11 mouse cellular contexts compared by ENCODE assay signal in genomic region chr5:121895117-121895756, GRCm38 (mm10). TPM values are rescaled to one million over a fixed set of nuclear protein-coding genes. Genes with fewer than 3 reads are reported as not detected.
DNase-seq lines count a peak whose midpoint lies in the region; ATAC-seq and TF ChIP-seq lines count a peak whose summit lies in the region.
"Had no signal": no experiment of that assay in that cellular context is flagged by ENCODE, and none has a peak within 500 bp of the region (broad histone marks: within the 10 kb centered on the region; RNA-seq: fewer than 3 reads in every experiment).

No protein-coding gene starts in this region.

- no peak overlapping the region for H3K4me2 ChIP-seq in lung, embryonic 14.5 days
- H3K4me2 ChIP-seq in hindbrain, embryonic 11.5 days (replicated peaks; ENCODE audit: low read depth, low read length): no peak overlapping the region
- no peak overlapping the region for H3K4me2 ChIP-seq in midbrain, embryonic 16.5 days (ENCODE audit: low read length)
- H3K4me2 ChIP-seq: stomach, embryonic 15.5 days had no signal

- H3K9me3 ChIP-seq in lung, embryonic 14.5 days (ENCODE audit: low read depth, low read length): no peaks in the 10 kb centered on the region
- no peaks in the 10 kb centered on the region for H3K9me3 ChIP-seq in hindbrain, embryonic 11.5 days (ENCODE audit: control insufficient read depth, low read length)
- no peaks in the 10 kb centered on the region for H3K9me3 ChIP-seq in midbrain, embryonic 16.5 days (replicated peaks; ENCODE audit: control insufficient read depth, low read length, poor library complexity, severe bottlenecking)
- H3K9me3 ChIP-seq: megakaryocyte, embryonic 14.5 days; stomach, embryonic 15.5 days had no signal

- no peak overlapping the region for H3K4me3 ChIP-seq in lung, embryonic 14.5 days (ENCODE audit: low read depth, low read length)
- H3K4me3 ChIP-seq in hindbrain, embryonic 11.5 days (ENCODE audit: low read depth, low read length): no peak overlapping the region
- H3K4me3 ChIP-seq in midbrain, embryonic 16.5 days (ENCODE audit: low read depth, low read length): no peak overlapping the region
- H3K4me3 ChIP-seq: megakaryocyte, embryonic 14.5 days; stomach, embryonic 15.5 days had no signal

- ATAC-seq in lung, embryonic 14.5 days (ENCODE audit: insufficient read depth): no peak
- ATAC-seq in hindbrain, embryonic 11.5 days (ENCODE audit: low FRiP score): no peak
- ATAC-seq in midbrain, embryonic 16.5 days: no peak

- H3K27ac ChIP-seq in lung, embryonic 14.5 days (ENCODE audit: low read depth): no peak overlapping the region
- no peak overlapping the region for H3K27ac ChIP-seq in hindbrain, embryonic 11.5 days (ENCODE audit: low read depth, low read length)
- 0 out of 2 replicates have a peak overlapping the region, but pooled peaks have one; percentile 31 for H3K27ac ChIP-seq in midbrain, embryonic 16.5 days (ENCODE audit: low read length)
- H3K27ac ChIP-seq: stomach, embryonic 15.5 days had no signal

- no peak overlapping the region for H3K9ac ChIP-seq in lung, embryonic 14.5 days
- no peak overlapping the region for H3K9ac ChIP-seq in hindbrain, embryonic 11.5 days (ENCODE audit: low read depth, low read length)
- H3K9ac ChIP-seq in midbrain, embryonic 16.5 days (ENCODE audit: low read depth, low read length): no peak overlapping the region
- H3K9ac ChIP-seq: stomach, embryonic 15.5 days had no signal

- H3K36me3 ChIP-seq in lung, embryonic 14.5 days (ENCODE audit: insufficient read depth): no peaks in the 10 kb centered on the region
- no peaks in the 10 kb centered on the region for H3K36me3 ChIP-seq in hindbrain, embryonic 11.5 days (ENCODE audit: control insufficient read depth, insufficient read depth, low read length)
- no peaks in the 10 kb centered on the region for H3K36me3 ChIP-seq in midbrain, embryonic 16.5 days (ENCODE audit: control insufficient read depth, insufficient read depth, low read length)
- H3K36me3 ChIP-seq: stomach, embryonic 15.5 days had no signal

- TF ChIP-seq CTCF in lung, embryonic 14.5 days (IDR thresholded peaks at IDR 0.05; ENCODE audit: low read depth): no peak

- H3K4me1 ChIP-seq in lung, embryonic 14.5 days (ENCODE audit: insufficient read depth): no peaks in the 10 kb centered on the region
- H3K4me1 ChIP-seq in hindbrain, embryonic 11.5 days (replicated peaks; ENCODE audit: control insufficient read depth, insufficient read depth, low read length): 0 out of 2 replicates have a peak, but pooled peaks cover 2% of the 10 kb centered on the region
- H3K4me1 ChIP-seq in midbrain, embryonic 16.5 days (ENCODE audit: control insufficient read depth, insufficient read depth, low read length): peaks cover 8% of the 10 kb centered on the region
- H3K4me1 ChIP-seq: stomach, embryonic 15.5 days had no signal

- DNase-seq in adrenal gland, postnatal 25 days: peak; percentile 37
- no peak for DNase-seq in adrenal gland, postnatal 10 days
- peak; percentile 24 for DNase-seq in lung, embryonic 14.5 days
- DNase-seq in lung, postnatal 14 days: no peak
- peak; percentile 10 for DNase-seq in hindbrain, embryonic 11.5 days (ENCODE audit: low spot score)
- no peak for DNase-seq in urinary bladder, adult 18-20 months (ENCODE audit: low spot score in 2 of 2)
- DNase-seq in ovary, adult 18-20 months (ENCODE audit: low spot score): no peak
- DNase-seq: liver had no signal

- H3K27me3 ChIP-seq in lung, embryonic 14.5 days (ENCODE audit: insufficient read depth, low read length): no peaks in the 10 kb centered on the region
- no peaks in the 10 kb centered on the region for H3K27me3 ChIP-seq in hindbrain, embryonic 11.5 days (ENCODE audit: control insufficient read depth, insufficient read depth, low read length)
- no peaks in the 10 kb centered on the region for H3K27me3 ChIP-seq in midbrain, embryonic 16.5 days (ENCODE audit: control insufficient read depth, insufficient read depth, low read depth, low read length)
- H3K27me3 ChIP-seq: stomach, embryonic 15.5 days had no signal

- 42% methylated on average over 24 of the region's 24 CpGs for WGBS in lung, embryonic 14.5 days
- WGBS in hindbrain, embryonic 11.5 days: 63% methylated on average over 24 of the region's 24 CpGs
- WGBS in midbrain, embryonic 16.5 days: 41% methylated on average over 24 of the region's 24 CpGs

RNA-seq across cellular contexts. Expression of gene Pheta1, which starts 46.5 kb away (rescaled TPM):
- total RNA-seq in adrenal gland, postnatal 25 days (2021): 6.2 and 8.8 TPM in 2 replicates
- 10 to 100 TPM; 10.1 to 10.6 TPM for total RNA-seq in adrenal gland, postnatal 10 days (2021)
- polyA plus RNA-seq in lung, embryonic 14.5 days (2014; fragmentation: Nextera tagmentation; extraction: Ambion mirVana): 22.2 TPM in 2 replicates
- 27.0 and 29.3 TPM in 2 replicates for polyA plus RNA-seq in hindbrain, embryonic 11.5 days (2014; fragmentation: Nextera tagmentation; extraction: Ambion mirVana)
- polyA plus RNA-seq in midbrain, embryonic 16.5 days (2015; fragmentation: Nextera tagmentation; extraction: Ambion mirVana): 43.4 and 51.3 TPM in 2 replicates

RNA-seq across cellular contexts. Expression of gene Sh2b3, which starts 57.8 kb away (rescaled TPM):
- total RNA-seq in adrenal gland, postnatal 25 days (2021): 36.4 and 46.0 TPM in 2 replicates
- 10 to 100 TPM; 37.0 to 41.7 TPM for total RNA-seq in adrenal gland, postnatal 10 days (2021)
- polyA plus RNA-seq in lung, embryonic 14.5 days (2014; fragmentation: Nextera tagmentation; extraction: Ambion mirVana): 24.2 and 26.4 TPM in 2 replicates
- polyA plus RNA-seq in hindbrain, embryonic 11.5 days (2014; fragmentation: Nextera tagmentation; extraction: Ambion mirVana): 8.4 and 9.6 TPM in 2 replicates
- 6.1 and 6.7 TPM in 2 replicates for polyA plus RNA-seq in midbrain, embryonic 16.5 days (2015; fragmentation: Nextera tagmentation; extraction: Ambion mirVana)

Comparison
In these comparisons a context has a peak if more than half of its experiments do, and no peak if none do; other contexts are left out.
1. DNase-seq: peak in adrenal gland, postnatal 25 days (single experiment), lung, embryonic 14.5 days (single experiment) and hindbrain, embryonic 11.5 days (single experiment); none in adrenal gland, postnatal 10 days (single experiment), lung, postnatal 14 days (single experiment), urinary bladder, adult 18-20 months (0 of 2) and ovary, adult 18-20 months (single experiment).